Mouse (Mus musculus) midbrain, postnatal 0 days (tissue): Measurements from ENCODE around the gene Gpm6b. TPM values are rescaled to one million over a fixed set of nuclear protein-coding genes. Genes with fewer than 3 reads are reported as not detected.
A peak's percentile ranks its signal among the peaks of the same experiment; 100 is the strongest.

Experiments
- ATAC-seq: fragments of 200-750 bp; cut with Nextera tagmentation; 2 replicates; pipeline ENCODE4 v1.8.0; 2017; ENCODE audit warnings: moderate number of reproducible peaks, mild to moderate bottlenecking, moderate TSS enrichment, moderate library complexity; ENCODE audit not compliant: low FRiP score
- DNase-seq: peaks from one replicate; pipeline ENCODE4 v3.0.0-alpha.2; 2015; ENCODE audit warnings: low spot score
- H3K27ac ChIP-seq: fragments of 300-500 bp; sonication (generic); 2 replicates; pipeline ENCODE4 v1.5.1; 2014; ENCODE audit warnings: low read depth, mild to moderate bottlenecking, low read length, mixed read lengths
- H3K27me3 ChIP-seq: fragments of 300-500 bp; sonication (generic); 2 replicates; pipeline ENCODE4 v1.6.1; 2014; ENCODE audit warnings: low read length, control low read depth, mixed read lengths; ENCODE audit not compliant: insufficient read depth
- H3K36me3 ChIP-seq: fragments of 300-500 bp; sonication (generic); 2 replicates; pipeline ENCODE4 v1.6.1; 2014; ENCODE audit warnings: low read length, control low read depth, mixed read lengths; ENCODE audit not compliant: insufficient read depth
- H3K4me1 ChIP-seq: fragments of 300-500 bp; sonication (generic); 2 replicates; pipeline ENCODE4 v1.6.1; 2014; ENCODE audit warnings: mild to moderate bottlenecking, control low read depth, antibody characterized with exemption, low read length, mixed read lengths; ENCODE audit not compliant: insufficient read depth
- H3K4me2 ChIP-seq: fragments of 300-500 bp; sonication (generic); 2 replicates; pipeline ENCODE4 v1.6.1; 2014; ENCODE audit warnings: low read depth, mild to moderate bottlenecking, low read length, mixed read lengths; ENCODE audit not compliant: poor library complexity, severe bottlenecking
- H3K4me3 ChIP-seq: fragments of 300-500 bp; sonication (generic); 2 replicates; pipeline ENCODE4 v1.5.1; 2014; ENCODE audit warnings: low read depth, mild to moderate bottlenecking, low read length, moderate library complexity
- H3K9ac ChIP-seq: fragments of 300-500 bp; sonication (generic); replicated peaks from 2 replicates; pipeline ENCODE4 v1.6.1; 2014; ENCODE audit warnings: mild to moderate bottlenecking, low read length, moderate library complexity, mixed read lengths; ENCODE audit not compliant: poor library complexity, severe bottlenecking
- H3K9me3 ChIP-seq: fragments of 300-500 bp; sonication (generic); 2 replicates; pipeline ENCODE4 v1.6.1; 2016; ENCODE audit warnings: low read length, control low read depth
- CTCF ChIP-seq: IDR thresholded peaks from 2 replicates; pipeline ENCODE4 v1.5.1; 2016; ENCODE audit warnings: antibody characterized with exemption, mild to moderate bottlenecking
- WGBS: fragments of 180-500 bp; shearing (Covaris S2); extraction: QIAGEN DNeasy Blood & Tissue Kit; methylation state at CpG from one replicate; pipeline ENCODE4 v1.1.7; 2014; 5-methylcytosine and 5-hydroxymethylcytosine counted together
- polyA plus RNA-seq: library from polyadenylated mRNA; unstranded; fragments of >200 nt; fragmentation: Nextera tagmentation; extraction: Ambion mirVana; gene quantifications from 2 replicates; pipeline ENCODE4 v1.2.1, GENCODE M21; 2015
- total RNA-seq: library from RNA; depleted of rRNA; stranded (reverse); fragments of >200 nt; gene quantifications from 2 replicates; pipeline ENCODE4 v1.2.3, GENCODE M21; 2014

Gene Gpm6b
- total and polyA plus RNA-seq, 2 experiments from 2014 or later = 280 to 322 TPM

DNA sequence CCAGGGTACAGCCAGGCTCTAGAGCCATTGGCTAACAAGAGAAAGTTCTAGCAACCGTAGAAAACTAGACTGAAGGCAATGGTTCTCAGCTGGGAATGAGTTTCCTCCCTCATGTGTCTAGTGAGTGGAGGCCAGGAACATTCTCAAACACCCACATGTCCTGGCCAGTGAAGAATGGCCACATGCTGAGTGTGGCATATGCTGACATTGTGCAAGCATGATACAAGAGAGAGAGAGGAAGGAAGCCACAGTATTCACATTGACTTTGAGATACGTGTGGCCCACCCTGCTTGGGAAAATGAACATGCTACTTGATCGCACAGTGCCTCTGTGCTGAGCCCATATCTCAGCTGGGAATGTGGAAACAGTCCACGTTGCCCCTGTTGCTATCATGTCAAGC lies 101.2 kb downstream of the Gpm6b start:
- H3K4me1 ChIP-seq = no peaks in the 10 kb centered on the region
- H3K4me2 ChIP-seq = no peak overlapping the region
- H3K9me3 ChIP-seq = no peaks in the 10 kb centered on the region
- no peak overlapping the region for H3K4me3 ChIP-seq
- ATAC-seq = no peak
- H3K27me3 ChIP-seq = no peaks in the 10 kb centered on the region; the same call in 1 of the 2 replicates
- no peaks in the 10 kb centered on the region for H3K36me3 ChIP-seq
- H3K9ac ChIP-seq = no peak overlapping the region
- no peak overlapping the region for H3K27ac ChIP-seq
- no peak for TF ChIP-seq CTCF
- no peak for DNase-seq
- 84% methylated on average over 4 of the region's 4 CpGs for WGBS

DNA sequence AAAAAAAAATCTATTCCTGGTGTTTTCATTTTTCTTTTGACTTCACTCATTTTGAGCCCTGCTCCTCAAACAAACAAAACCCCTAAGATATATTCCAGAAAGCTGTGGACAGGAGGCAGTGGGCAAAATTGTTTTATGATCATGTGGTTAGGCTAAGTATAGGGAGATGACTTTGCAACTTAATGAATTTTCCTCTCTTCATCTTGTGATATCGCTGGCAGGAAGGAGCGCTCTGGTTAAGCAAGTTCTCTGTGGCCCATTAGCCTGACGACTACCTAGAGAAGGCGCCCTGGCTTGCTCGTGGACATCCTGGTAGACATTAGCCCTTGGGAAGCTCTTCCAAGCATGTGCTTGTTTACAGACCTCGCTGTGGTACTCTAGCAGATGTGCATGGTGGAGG lies 103.1 kb downstream of the Gpm6b start:
- Histone ChIP-seq H3K27me3 (no peaks in the 10 kb centered on the region; the same call in 1 of the 2 replicates), H3K4me1 (no peaks in the 10 kb centered on the region), H3K4me2 (no peak overlapping the region), H3K9me3 (no peaks in the 10 kb centered on the region), H3K27ac (no peak overlapping the region), H3K9ac (no peak overlapping the region), H3K36me3 (no peaks in the 10 kb centered on the region), H3K4me3 (no peak overlapping the region)
- TF ChIP-seq CTCF = no peak
- 83% methylated on average over 6 of the region's 6 CpGs for WGBS
- ATAC-seq (no peak), DNase-seq (no peak)

DNA sequence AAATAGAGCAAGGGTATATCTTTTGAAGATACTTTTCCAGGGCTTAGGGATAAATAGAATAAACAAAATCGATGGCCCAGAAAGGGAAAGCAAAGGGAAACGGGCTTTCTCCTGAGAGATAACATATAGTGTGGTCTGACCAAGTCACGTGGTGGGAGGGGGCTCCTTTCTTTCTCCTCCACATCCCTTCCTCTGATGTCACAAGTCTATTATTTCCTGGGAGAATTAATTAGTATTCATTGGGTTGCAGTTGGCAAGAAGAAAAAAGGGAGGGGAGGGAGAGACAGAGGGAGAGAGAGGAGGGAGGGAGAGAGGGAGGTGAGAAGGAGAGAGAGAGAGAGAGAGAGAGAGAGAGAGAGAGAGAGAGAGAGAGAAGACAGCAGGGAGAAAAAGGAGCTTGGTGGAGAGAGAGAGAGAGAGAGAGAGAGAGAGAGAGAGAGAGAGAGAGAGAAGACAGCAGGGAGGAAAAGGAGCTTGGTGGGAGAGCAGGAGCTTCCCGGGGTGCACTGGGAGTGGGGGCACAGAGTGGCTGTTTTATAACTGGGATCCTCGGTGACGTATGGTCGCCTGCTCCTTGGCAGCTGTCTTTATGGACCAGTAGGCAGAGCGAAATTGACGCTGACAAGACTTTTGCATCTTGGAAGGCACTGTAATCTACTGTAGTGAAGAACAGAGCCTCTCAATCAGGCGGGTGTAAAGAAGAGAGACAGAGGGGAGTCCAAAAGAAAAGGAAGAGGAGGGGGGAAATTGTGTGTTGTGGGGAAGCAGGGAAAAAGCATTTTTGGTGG lies 105.7 kb downstream of the Gpm6b start:
- Histone ChIP-seq H3K36me3 (no peaks in the 10 kb centered on the region), H3K27me3 (no peaks in the 10 kb centered on the region), H3K4me2 (peak overlapping the region; percentile 48), H3K9ac (peak overlapping the region; percentile 55), H3K27ac (peak overlapping the region; percentile 73), H3K4me1 (no peaks in the 10 kb centered on the region), H3K4me3 (peak overlapping the region; percentile 44), H3K9me3 (no peaks in the 10 kb centered on the region)
- TF ChIP-seq CTCF = no peak
- ATAC-seq (peak; percentile 93), DNase-seq (peak; percentile 87)
- 24% methylated on average over 10 of the region's 10 CpGs for WGBS

DNA sequence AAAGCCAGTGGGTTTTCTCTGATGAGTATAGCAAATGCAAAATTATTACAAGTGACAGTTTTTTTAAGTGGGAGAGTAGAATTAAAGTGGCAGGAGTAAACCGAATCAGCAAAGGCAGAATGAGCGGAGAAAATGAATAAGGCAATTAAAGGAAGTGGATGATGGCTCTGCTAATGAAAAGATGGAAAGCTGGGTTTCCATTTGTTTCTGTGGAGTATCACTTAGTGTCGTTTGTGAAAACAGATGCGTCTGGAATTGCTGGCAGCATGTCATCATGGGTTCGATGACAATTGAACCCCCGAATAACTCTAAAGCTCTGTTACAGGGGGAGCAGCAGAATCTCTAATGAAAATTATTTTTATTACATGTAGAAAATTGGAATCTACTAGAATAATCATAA lies 109.4 kb downstream of the Gpm6b start:
- no peaks in the 10 kb centered on the region for H3K9me3 ChIP-seq
- H3K4me1 ChIP-seq = no peaks in the 10 kb centered on the region
- H3K27ac ChIP-seq = 0 out of 2 replicates have a peak overlapping the region, but pooled peaks have one; percentile 27
- ATAC-seq (no peak), DNase-seq (no peak)
- WGBS = 41% methylated on average over 6 of the region's 6 CpGs
- peak overlapping the region; percentile 13; the same call in 1 of the 2 replicates for H3K9ac ChIP-seq
- H3K4me3 ChIP-seq = peak overlapping the region; percentile 44
- H3K36me3 ChIP-seq = no peaks in the 10 kb centered on the region
- H3K27me3 ChIP-seq = no peaks in the 10 kb centered on the region
- H3K4me2 ChIP-seq = peak overlapping the region; percentile 48
- TF ChIP-seq CTCF = no peak

DNA sequence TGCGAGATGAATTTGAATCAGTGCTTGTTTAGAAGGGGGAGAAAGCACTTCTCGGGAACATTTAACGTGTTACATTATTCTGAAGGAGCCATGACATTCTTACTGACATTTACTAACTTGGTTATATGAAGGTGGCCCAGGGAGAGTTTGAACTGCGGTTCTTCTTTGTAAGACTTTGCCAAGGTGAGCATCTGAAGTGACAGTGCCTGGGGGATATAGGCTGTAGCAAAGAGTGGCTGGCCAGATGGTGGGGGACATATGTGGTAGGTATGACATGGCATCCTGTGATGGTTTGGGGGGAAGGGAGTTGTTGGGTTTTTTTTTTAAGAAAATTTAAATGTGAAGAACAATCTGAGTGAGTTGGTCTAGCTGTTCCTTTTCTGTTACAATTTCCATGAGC lies 109.9 kb downstream of the Gpm6b start:
- no peaks in the 10 kb centered on the region for H3K36me3 ChIP-seq
- DNase-seq (peak; percentile 31), ATAC-seq (no peak)
- no peak for TF ChIP-seq CTCF
- no peak overlapping the region for H3K9ac ChIP-seq
- H3K4me3 ChIP-seq = peak overlapping the region; percentile 44
- H3K27me3 ChIP-seq = no peaks in the 10 kb centered on the region
- H3K27ac ChIP-seq = no peak overlapping the region
- H3K4me2 ChIP-seq = peak overlapping the region; percentile 48
- H3K4me1 ChIP-seq = no peaks in the 10 kb centered on the region
- 44% methylated on average over 4 of the region's 4 CpGs for WGBS
- no peaks in the 10 kb centered on the region for H3K9me3 ChIP-seq

DNA sequence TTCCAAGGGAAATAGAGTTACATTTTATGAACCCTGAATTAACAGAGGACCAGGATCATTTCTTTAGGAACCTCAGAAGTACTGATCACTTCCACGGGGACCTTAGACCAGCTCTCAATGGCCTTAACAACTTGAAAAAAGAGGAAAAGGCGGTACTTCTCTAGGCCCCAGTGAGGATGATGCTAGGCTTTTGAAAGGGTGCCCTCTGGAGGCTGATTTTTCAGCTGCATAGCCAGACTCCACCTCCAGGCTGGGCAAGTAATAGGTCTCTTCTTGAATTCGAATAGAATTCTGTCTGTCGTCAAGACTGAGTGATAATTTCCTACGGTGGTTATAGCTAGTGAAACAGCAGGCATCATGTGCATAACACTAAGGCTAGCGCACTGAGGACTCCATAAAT lies 113.1 kb downstream of the Gpm6b start:
- DNase-seq (peak; percentile 57), ATAC-seq (peak; percentile 47; the same call in 1 of the 2 replicates)
- no peaks in the 10 kb centered on the region for H3K36me3 ChIP-seq
- 29% methylated on average over 6 of the region's 6 CpGs for WGBS
- no peak overlapping the region for H3K4me2 ChIP-seq
- H3K9me3 ChIP-seq = no peaks in the 10 kb centered on the region
- H3K4me3 ChIP-seq = no peak overlapping the region
- peaks cover 7% of the 10 kb centered on the region; the same call in 1 of the 2 replicates for H3K27me3 ChIP-seq
- no peak overlapping the region for H3K9ac ChIP-seq
- no peak overlapping the region for H3K27ac ChIP-seq
- H3K4me1 ChIP-seq = no peaks in the 10 kb centered on the region
- TF ChIP-seq CTCF = peak; percentile 67
